Mouse (Mus musculus): Measurements from ENCODE around the gene Olfr11.

Olfr11 gene

DNA sequence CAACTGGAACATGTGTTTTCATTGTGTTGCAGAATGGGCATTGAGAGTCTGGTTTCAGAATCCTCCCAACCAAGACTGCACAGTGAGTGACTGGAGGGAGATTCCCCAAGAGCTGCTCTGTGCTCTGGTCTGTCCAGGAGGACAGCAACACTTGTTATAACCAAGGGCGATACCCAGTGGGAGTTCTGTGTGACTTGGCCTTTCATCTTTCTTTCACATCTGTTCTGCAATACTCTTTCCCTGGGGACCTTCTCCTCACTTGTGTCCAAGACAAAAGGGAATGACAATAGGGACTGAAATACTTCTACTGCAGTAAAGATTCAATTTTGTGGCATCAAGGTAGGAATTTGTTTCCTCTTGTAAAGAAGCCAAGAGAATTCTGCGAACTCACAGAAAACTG lies at the start of gene Olfr11:
Gene Olfr11 (minus strand): TSS at position 101 of the 400 bp plus-strand sequence.
- DNase-seq (ENCODE audit: low spot score), result no peak

DNA sequence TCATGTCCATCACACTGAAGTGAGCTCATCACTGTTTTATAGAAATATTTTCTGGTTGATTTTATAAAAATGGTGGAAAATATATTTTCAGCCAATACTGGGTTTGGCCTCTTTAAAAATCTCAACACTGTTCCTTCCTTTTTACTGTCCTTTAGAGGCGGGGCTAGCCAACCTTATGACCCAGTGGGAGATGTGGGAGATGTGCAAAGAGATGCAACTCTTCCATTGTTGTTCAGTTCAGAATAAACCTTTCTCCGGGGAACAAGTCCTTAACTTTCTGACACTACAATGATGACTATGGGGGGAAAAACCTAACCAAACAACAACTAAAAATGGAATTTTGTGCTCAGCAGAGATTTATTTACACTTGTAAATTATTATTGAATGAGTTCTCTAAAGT lies 35.0 kb upstream of the Olfr11 start, which contains the start of gene Olfr1360:
Gene Olfr1360 (minus strand): TSS at position 101 of the 400 bp plus-strand sequence.
- DNase-seq (ENCODE audit: low spot score), result no peak

DNA sequence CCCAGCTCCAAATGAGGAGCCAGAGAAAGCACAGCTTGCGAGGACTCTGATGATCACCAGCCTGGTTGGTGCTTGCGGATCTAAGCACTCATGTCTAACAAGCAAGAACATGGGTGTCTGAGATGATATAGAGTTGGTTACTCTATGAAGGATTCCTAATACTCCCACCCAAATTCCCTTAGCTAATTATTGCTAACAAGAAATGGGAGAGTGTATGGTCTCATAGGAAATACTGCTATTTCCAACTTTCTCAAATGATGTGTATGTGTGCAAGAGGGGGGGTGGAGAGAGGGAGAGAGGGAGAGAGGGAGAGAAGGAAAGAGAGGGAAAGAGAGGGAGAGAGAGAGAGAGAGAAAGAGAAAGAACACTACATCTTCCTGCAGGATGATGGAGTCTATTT lies 21.0 kb upstream of the Olfr11 start, which contains the start of gene Olfr1361:
Gene Olfr1361 (minus strand): TSS at position 101 of the 400 bp plus-strand sequence.
- DNase-seq (ENCODE audit: low spot score), result no peak

DNA sequence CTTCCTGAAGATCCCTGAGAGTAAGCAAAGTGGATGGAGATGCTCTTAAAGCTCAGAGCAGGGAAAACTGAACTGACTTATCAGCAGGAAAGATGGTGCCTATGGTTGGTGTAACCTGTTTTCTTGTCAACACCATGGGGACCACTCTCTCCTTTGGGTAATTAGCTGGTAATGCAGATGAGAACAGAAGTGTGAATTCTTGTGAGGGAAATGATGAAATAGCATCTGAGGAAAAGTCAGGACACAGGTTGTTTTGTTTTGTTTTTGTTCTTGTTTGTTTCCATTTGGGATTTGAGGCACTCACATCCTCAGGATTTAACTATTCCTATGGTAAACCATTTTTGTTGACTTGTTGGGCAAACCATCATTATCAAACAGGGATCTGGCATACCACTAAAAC lies 28.4 kb downstream of the Olfr11 start, which contains the start of gene Olfr1362:
Gene Olfr1362 (minus strand): TSS at position 101 of the 400 bp plus-strand sequence.
- no peak for DNase-seq (ENCODE audit: low spot score)

DNA sequence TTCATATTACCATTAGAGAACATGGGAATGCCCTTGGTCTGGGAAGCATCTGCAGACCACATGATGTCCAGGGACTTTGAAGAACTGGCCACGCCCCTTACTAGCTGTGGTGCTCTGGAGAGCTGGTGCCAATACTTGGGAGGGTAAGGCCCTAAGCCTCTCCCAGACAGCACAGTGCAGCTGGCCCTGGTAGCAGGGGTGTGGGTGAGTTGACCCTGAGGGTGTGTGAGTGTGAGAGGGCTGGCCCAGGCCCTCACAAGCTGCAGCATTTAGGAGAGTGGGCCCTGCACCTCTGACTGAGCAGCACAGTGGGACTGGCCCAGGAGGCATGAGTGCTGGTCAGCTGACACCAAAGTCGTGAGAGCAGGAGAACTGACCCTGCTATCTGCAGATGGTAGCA lies 50.7 kb downstream of the Olfr11 start:
- no peak for DNase-seq (ENCODE audit: low spot score)
